Comparison of ENCODE assay signal across 20 mouse cellular contexts in genomic region chr11:81461748-81462147, GRCm38 (mm10).
DNase-seq lines count a peak whose midpoint lies in the region; ATAC-seq lines count a peak whose summit lies in the region.
"Had no signal": no experiment of that assay in that cellular context is flagged by ENCODE, and none has a peak within 500 bp of the region (broad histone marks: within the 10 kb centered on the region; RNA-seq: fewer than 3 reads in every experiment).

No protein-coding gene starts in this region.

- no peak for ATAC-seq in forebrain, embryonic 15.5 days (replicated peaks)
- ATAC-seq in hindbrain, embryonic 16.5 days = no peak
- no peak for ATAC-seq in hindbrain, embryonic 14.5 days (ENCODE audit: low FRiP score)
- ATAC-seq in midbrain, embryonic 12.5 days (ENCODE audit: low FRiP score, low read depth) = no peak
- ATAC-seq in midbrain, embryonic 13.5 days = no peak
- ATAC-seq: forebrain, embryonic 16.5 days; intestine, postnatal 0 days had no signal

- whole genome bisulfite sequencing in forebrain, embryonic 10.5 days = 8% methylated on average over 4 of the region's 4 CpGs
- WGBS in forebrain, embryonic 15.5 days = 11% methylated on average over 4 of the region's 4 CpGs
- WGBS in hindbrain, embryonic 16.5 days = 16% methylated on average over 4 of the region's 4 CpGs
- 16% methylated on average over 4 of the region's 4 CpGs for WGBS in hindbrain, embryonic 14.5 days
- 8% methylated on average over 4 of the region's 4 CpGs for WGBS in midbrain, embryonic 12.5 days
- 4% methylated on average over 4 of the region's 4 CpGs for WGBS in midbrain, embryonic 13.5 days

- H3K36me3 ChIP-seq in forebrain, embryonic 10.5 days (replicated peaks) = no peaks in the 10 kb centered on the region
- H3K36me3 ChIP-seq in forebrain, embryonic 15.5 days = no peaks in the 10 kb centered on the region
- no peaks in the 10 kb centered on the region for H3K36me3 ChIP-seq in hindbrain, embryonic 16.5 days (ENCODE audit: control insufficient read depth, insufficient read depth, low read length)
- no peaks in the 10 kb centered on the region for H3K36me3 ChIP-seq in hindbrain, embryonic 14.5 days (replicated peaks; ENCODE audit: control insufficient read depth, insufficient read depth)
- no peaks in the 10 kb centered on the region for H3K36me3 ChIP-seq in midbrain, embryonic 12.5 days
- H3K36me3 ChIP-seq in midbrain, embryonic 13.5 days = no peaks in the 10 kb centered on the region
- H3K36me3 ChIP-seq: embryonic facial prominence, embryonic 10.5 days; embryonic facial prominence, embryonic 13.5 days; heart, embryonic 10.5 days; heart, embryonic 13.5 days; hindbrain, embryonic 13.5 days had no signal

- peak; percentile 19 for DNase-seq in forebrain, embryonic 10.5 days (ENCODE audit: extremely low spot score, low spot score)
- no peak for DNase-seq in hindbrain, embryonic 14.5 days (ENCODE audit: low spot score)
- DNase-seq in embryo, embryonic 11 days = peak; percentile 5
- no peak for DNase-seq in right cerebral cortex, postnatal 14 days
- DNase-seq: B cell, adult 2 months; gastrocnemius, postnatal 10 days; gastrocnemius, postnatal 36 days had no signal

- H3K27me3 ChIP-seq in forebrain, embryonic 10.5 days (ENCODE audit: poor library complexity, severe bottlenecking) = no peaks in the 10 kb centered on the region
- no peaks in the 10 kb centered on the region for H3K27me3 ChIP-seq in forebrain, embryonic 15.5 days
- no peaks in the 10 kb centered on the region for H3K27me3 ChIP-seq in hindbrain, embryonic 16.5 days (replicated peaks; ENCODE audit: control insufficient read depth, insufficient read depth, low read length)
- no peaks in the 10 kb centered on the region for H3K27me3 ChIP-seq in hindbrain, embryonic 14.5 days (ENCODE audit: control insufficient read depth, insufficient read depth, low read length)
- H3K27me3 ChIP-seq in midbrain, embryonic 12.5 days = no peaks in the 10 kb centered on the region
- H3K27me3 ChIP-seq in midbrain, embryonic 13.5 days = no peaks in the 10 kb centered on the region
- H3K27me3 ChIP-seq: embryonic facial prominence, embryonic 13.5 days; heart, embryonic 13.5 days; hindbrain, embryonic 13.5 days had no signal

- no peak overlapping the region for H3K9ac ChIP-seq in forebrain, embryonic 15.5 days (replicated peaks)
- peak overlapping the region; percentile 38; the same call in 1 of the 2 replicates for H3K9ac ChIP-seq in hindbrain, embryonic 16.5 days (ENCODE audit: low read depth, low read length)
- H3K9ac ChIP-seq in hindbrain, embryonic 14.5 days = no peak overlapping the region
- no peak overlapping the region for H3K9ac ChIP-seq in midbrain, embryonic 12.5 days (replicated peaks)
- no peak overlapping the region for H3K9ac ChIP-seq in midbrain, embryonic 13.5 days (replicated peaks)
- H3K9ac ChIP-seq: embryonic facial prominence, embryonic 13.5 days; heart, embryonic 13.5 days; hindbrain, embryonic 13.5 days had no signal

- H3K9me3 ChIP-seq in forebrain, embryonic 10.5 days = no peaks in the 10 kb centered on the region
- no peaks in the 10 kb centered on the region for H3K9me3 ChIP-seq in forebrain, embryonic 15.5 days
- H3K9me3 ChIP-seq in hindbrain, embryonic 16.5 days (ENCODE audit: control insufficient read depth, low read length) = no peaks in the 10 kb centered on the region
- H3K9me3 ChIP-seq in hindbrain, embryonic 14.5 days (ENCODE audit: control insufficient read depth, low read length) = no peaks in the 10 kb centered on the region
- no peaks in the 10 kb centered on the region for H3K9me3 ChIP-seq in midbrain, embryonic 12.5 days
- H3K9me3 ChIP-seq in midbrain, embryonic 13.5 days = no peaks in the 10 kb centered on the region; the same call in 1 of the 2 replicates
- H3K9me3 ChIP-seq: embryonic facial prominence, embryonic 10.5 days; embryonic facial prominence, embryonic 13.5 days; heart, embryonic 10.5 days; hindbrain, embryonic 13.5 days had no signal

- peaks cover 15% of the 10 kb centered on the region for H3K4me1 ChIP-seq in forebrain, embryonic 10.5 days
- H3K4me1 ChIP-seq in forebrain, embryonic 15.5 days = 0 out of 2 replicates have a peak, but pooled peaks cover 1% of the 10 kb centered on the region
- H3K4me1 ChIP-seq in hindbrain, embryonic 16.5 days (ENCODE audit: control insufficient read depth, insufficient read depth, low read depth, low read length) = peaks cover 3% of the 10 kb centered on the region; the same call in 1 of the 2 replicates
- H3K4me1 ChIP-seq in hindbrain, embryonic 14.5 days (replicated peaks; ENCODE audit: control insufficient read depth, insufficient read depth, low read length) = no peaks in the 10 kb centered on the region
- H3K4me1 ChIP-seq in midbrain, embryonic 12.5 days = peaks cover 11% of the 10 kb centered on the region; the same call in 1 of the 2 replicates
- peaks cover 8% of the 10 kb centered on the region; the same call in 1 of the 2 replicates for H3K4me1 ChIP-seq in midbrain, embryonic 13.5 days (replicated peaks)
- H3K4me1 ChIP-seq: embryonic facial prominence, embryonic 13.5 days; heart, embryonic 10.5 days; heart, embryonic 13.5 days had no signal

- H3K4me2 ChIP-seq in forebrain, embryonic 15.5 days (replicated peaks) = no peak overlapping the region
- H3K4me2 ChIP-seq in hindbrain, embryonic 16.5 days (ENCODE audit: low read length) = no peak overlapping the region
- no peak overlapping the region for H3K4me2 ChIP-seq in hindbrain, embryonic 14.5 days (replicated peaks)
- H3K4me2 ChIP-seq in midbrain, embryonic 12.5 days (replicated peaks) = 0 out of 2 replicates have a peak overlapping the region, but pooled peaks have one; percentile 10
- no peak overlapping the region for H3K4me2 ChIP-seq in midbrain, embryonic 13.5 days (replicated peaks)
- H3K4me2 ChIP-seq: embryonic facial prominence, embryonic 13.5 days; heart, embryonic 13.5 days; hindbrain, embryonic 13.5 days had no signal

- 0 out of 2 replicates have a peak overlapping the region, but pooled peaks have one; percentile 25 for H3K27ac ChIP-seq in forebrain, embryonic 10.5 days
- H3K27ac ChIP-seq in forebrain, embryonic 15.5 days (replicated peaks) = no peak overlapping the region
- no peak overlapping the region for H3K27ac ChIP-seq in hindbrain, embryonic 16.5 days (ENCODE audit: low read depth, low read length)
- H3K27ac ChIP-seq in hindbrain, embryonic 14.5 days = no peak overlapping the region
- no peak overlapping the region for H3K27ac ChIP-seq in midbrain, embryonic 12.5 days (replicated peaks)
- no peak overlapping the region for H3K27ac ChIP-seq in midbrain, embryonic 13.5 days
- H3K27ac ChIP-seq: embryonic facial prominence, embryonic 10.5 days; embryonic facial prominence, embryonic 13.5 days; heart, adult 2 months; heart, embryonic 10.5 days; heart, embryonic 13.5 days; hindbrain, embryonic 13.5 days had no signal

- no peak overlapping the region for H3K4me3 ChIP-seq in forebrain, embryonic 10.5 days
- no peak overlapping the region for H3K4me3 ChIP-seq in forebrain, embryonic 15.5 days
- H3K4me3 ChIP-seq in hindbrain, embryonic 16.5 days (ENCODE audit: low read length) = no peak overlapping the region
- H3K4me3 ChIP-seq in hindbrain, embryonic 14.5 days (replicated peaks; ENCODE audit: low read length) = no peak overlapping the region
- H3K4me3 ChIP-seq in midbrain, embryonic 12.5 days = no peak overlapping the region
- no peak overlapping the region for H3K4me3 ChIP-seq in midbrain, embryonic 13.5 days (replicated peaks)
- H3K4me3 ChIP-seq: embryonic facial prominence, embryonic 10.5 days; embryonic facial prominence, embryonic 13.5 days; erythroblast, embryonic 14.5 days; heart, adult 2 months; heart, embryonic 10.5 days; heart, embryonic 13.5 days; hindbrain, embryonic 13.5 days had no signal

Comparison
In these comparisons a context has a peak if more than half of its experiments do, and no peak if none do; other contexts are left out.
1. DNase-seq: peak in forebrain, embryonic 10.5 days (single experiment) and embryo, embryonic 11 days (single experiment); none in hindbrain, embryonic 14.5 days (single experiment) and right cerebral cortex, postnatal 14 days (single experiment).